25 mouse cellular contexts compared by ENCODE assay signal in genomic region chr8:95663599-95663949, GRCm38 (mm10). TPM values are rescaled to one million over a fixed set of nuclear protein-coding genes. Genes with fewer than 3 reads are reported as not detected.
DNase-seq lines count a peak whose midpoint lies in the region; ATAC-seq and TF ChIP-seq lines count a peak whose summit lies in the region.
"Had no signal": no experiment of that assay in that cellular context is flagged by ENCODE, and none has a peak within 500 bp of the region (broad histone marks: within the 10 kb centered on the region; RNA-seq: fewer than 3 reads in every experiment).

No protein-coding gene starts in this region.

- no peaks in the 10 kb centered on the region for H3K36me3 ChIP-seq in kidney, embryonic 15.5 days
- no peaks in the 10 kb centered on the region for H3K36me3 ChIP-seq in thymus, adult 2 months (ENCODE audit: control insufficient read depth, insufficient read depth, low read length)
- H3K36me3 ChIP-seq: embryonic facial prominence, embryonic 12.5 days; forebrain, embryonic 15.5 days; hindbrain, embryonic 15.5 days; intestine, embryonic 15.5 days; limb, embryonic 10.5 days; midbrain, embryonic 10.5 days had no signal

- no peak for TF ChIP-seq CTCF in thymus, adult 2 months (IDR thresholded peaks at IDR 0.05; ENCODE audit: borderline replicate concordance, control insufficient read depth, extremely low read depth, insufficient read depth, low read length, poor library complexity)

- no peak overlapping the region for H3K4me2 ChIP-seq in kidney, embryonic 15.5 days
- H3K4me2 ChIP-seq: embryonic facial prominence, embryonic 12.5 days; forebrain, embryonic 15.5 days; hindbrain, embryonic 15.5 days; intestine, embryonic 15.5 days had no signal

- H3K9ac ChIP-seq in kidney, embryonic 15.5 days, result no peak overlapping the region
- H3K9ac ChIP-seq: embryonic facial prominence, embryonic 12.5 days; forebrain, embryonic 15.5 days; hindbrain, embryonic 15.5 days; intestine, embryonic 15.5 days; liver, postnatal 0 days had no signal

- WGBS in kidney, embryonic 15.5 days, result 36% methylated on average over 4 of the region's 4 CpGs
- WGBS in thymus, adult 2 months, result 77% methylated on average over 4 of the region's 4 CpGs

- H3K4me3 ChIP-seq in kidney, embryonic 15.5 days (replicated peaks), result no peak overlapping the region
- no peak overlapping the region for H3K4me3 ChIP-seq in thymus, adult 2 months (ENCODE audit: control insufficient read depth, insufficient read depth, low read length)
- H3K4me3 ChIP-seq: embryonic facial prominence, embryonic 12.5 days; erythroblast, embryonic 14.5 days; forebrain, embryonic 15.5 days; hindbrain, embryonic 15.5 days; intestine, embryonic 15.5 days; left cerebral cortex, adult 2 months; limb, embryonic 10.5 days; midbrain, embryonic 10.5 days had no signal

- H3K4me1 ChIP-seq in kidney, embryonic 15.5 days, result 0 out of 2 replicates have a peak, but pooled peaks cover 9% of the 10 kb centered on the region
- H3K4me1 ChIP-seq in thymus, adult 2 months (replicated peaks; ENCODE audit: control insufficient read depth, insufficient read depth, low read length), result no peaks in the 10 kb centered on the region
- H3K4me1 ChIP-seq: embryonic facial prominence, embryonic 12.5 days; hindbrain, embryonic 15.5 days; midbrain, embryonic 10.5 days had no signal

- peak; percentile 46; the same call in 1 of the 2 replicates for ATAC-seq in kidney, embryonic 15.5 days (replicated peaks; ENCODE audit: low FRiP score)
- peak; percentile 8; the same call in 1 of the 2 replicates for ATAC-seq in common myeloid progenitor, adult 5-6 weeks (replicated peaks; ENCODE audit: low read depth, poor library complexity, severe bottlenecking)
- 0 out of 2 replicates have a peak, but pooled peaks have one; percentile 20 for ATAC-seq in megakaryocyte progenitor cell, adult 5-6 weeks (replicated peaks; ENCODE audit: poor library complexity)
- ATAC-seq: forebrain, embryonic 15.5 days; intestine, embryonic 15.5 days; liver, postnatal 0 days; Patski had no signal

- no peaks in the 10 kb centered on the region for H3K27me3 ChIP-seq in kidney, embryonic 15.5 days
- H3K27me3 ChIP-seq in thymus, adult 2 months (ENCODE audit: control insufficient read depth, insufficient read depth, low read length), result no peaks in the 10 kb centered on the region
- H3K27me3 ChIP-seq: embryonic facial prominence, embryonic 12.5 days; forebrain, embryonic 15.5 days; hindbrain, embryonic 15.5 days; intestine, embryonic 15.5 days; Patski had no signal

- DNase-seq in kidney, adult 9 months, result no peak
- DNase-seq in lung, postnatal 10 days, result peak; percentile 11
- DNase-seq in lung, postnatal 14 days, result no peak
- DNase-seq in thymus, adult 2 months, result no peak
- DNase-seq: adrenal gland, adult 8-10 months; cerebellum, adult 9-10 months; gastrocnemius, postnatal 14 days; heart, postnatal 4 days; kidney, postnatal 36 days; layer of hippocampus, adult 9-11 months; liver, postnatal 0 days; spleen, adult 18-20 months had no signal

- no peaks in the 10 kb centered on the region for H3K9me3 ChIP-seq in kidney, embryonic 15.5 days (replicated peaks)
- H3K9me3 ChIP-seq: embryonic facial prominence, embryonic 12.5 days; forebrain, embryonic 15.5 days; hindbrain, embryonic 15.5 days; intestine, embryonic 15.5 days; limb, embryonic 10.5 days had no signal

- no peak for TF ChIP-seq POLR2A in thymus, adult 2 months (IDR thresholded peaks at IDR 0.05; ENCODE audit: control insufficient read depth, extremely low read depth, insufficient read depth, low read length, poor library complexity)

- H3K27ac ChIP-seq in kidney, embryonic 15.5 days, result no peak overlapping the region
- no peak overlapping the region for H3K27ac ChIP-seq in thymus, adult 2 months (ENCODE audit: control insufficient read depth, insufficient read depth, low read length)
- H3K27ac ChIP-seq: embryonic facial prominence, embryonic 12.5 days; forebrain, embryonic 15.5 days; hindbrain, embryonic 15.5 days; intestine, embryonic 15.5 days; left cerebral cortex, adult 2 months; limb, embryonic 10.5 days; midbrain, embryonic 10.5 days had no signal

RNA-seq across cellular contexts. Expression of gene Ndrg4, which starts 13.2 kb away (rescaled TPM):
- polyA plus RNA-seq in kidney, embryonic 15.5 days (2015; fragmentation: Nextera tagmentation; extraction: Ambion mirVana), result 16.0 and 18.8 TPM in 2 replicates
- total RNA-seq in common myeloid progenitor, adult 5-6 weeks (2017), result 0.09 TPM in 1 of 2 replicates, not detected in the other
- total RNA-seq in megakaryocyte progenitor cell, adult 5-6 weeks (2015), result not detected in 2 replicates
- total RNA-seq in megakaryocyte progenitor cell, adult 5-6 weeks (2017), result not detected in 2 replicates
- 7.4 and 28.3 TPM in 2 replicates for polyA plus RNA-seq in thymus, adult 2 months (2012; rRNA removed)
- total RNA-seq: monocyte, adult 5-6 weeks had no signal

RNA-seq across cellular contexts. Expression of gene Gins3, which starts 30.3 kb away (rescaled TPM):
- polyA plus RNA-seq in kidney, embryonic 15.5 days (2015; fragmentation: Nextera tagmentation; extraction: Ambion mirVana), result 21.6 and 22.6 TPM in 2 replicates
- total RNA-seq in common myeloid progenitor, adult 5-6 weeks (2017), result 18.0 and 19.5 TPM in 2 replicates
- total RNA-seq in megakaryocyte progenitor cell, adult 5-6 weeks (2015), result 15.8 and 19.6 TPM in 2 replicates
- total RNA-seq in megakaryocyte progenitor cell, adult 5-6 weeks (2017), result 21.8 and 24.3 TPM in 2 replicates
- 7.2 and 9.3 TPM in 2 replicates for polyA plus RNA-seq in thymus, adult 2 months (2012; rRNA removed)

RNA-seq across cellular contexts. Expression of gene Setd6, which starts 52.1 kb away (rescaled TPM):
- 19.7 and 19.9 TPM in 2 replicates for polyA plus RNA-seq in kidney, embryonic 15.5 days (2015; fragmentation: Nextera tagmentation; extraction: Ambion mirVana)
- total RNA-seq in common myeloid progenitor, adult 5-6 weeks (2017), result 52.2 and 110 TPM in 2 replicates
- total RNA-seq in megakaryocyte progenitor cell, adult 5-6 weeks (2015), result 29.8 and 31.8 TPM in 2 replicates
- 48.4 and 48.9 TPM in 2 replicates for total RNA-seq in megakaryocyte progenitor cell, adult 5-6 weeks (2017)
- polyA plus RNA-seq in thymus, adult 2 months (2012; rRNA removed), result 12.5 and 13.5 TPM in 2 replicates
